Mouse (Mus musculus) cerebellum, adult 2 months (tissue): Measurements from ENCODE around the gene Pgf. TPM values are rescaled to one million over a fixed set of nuclear protein-coding genes. Genes with fewer than 3 reads are reported as not detected.

Experiments used
- DNase-seq, 2 experiments: peaks; one replicate each; pipeline ENCODE4 v3.0.0; 2021
- H3K27ac ChIP-seq: fragments of 200-500 bp; 2 replicates; pipeline ENCODE4 v1.5.1; 2012; ENCODE audit warnings: low read length, control low read depth, inconsistent platforms; ENCODE audit not compliant: insufficient read depth
- H3K27me3 ChIP-seq: fragments of 200-500 bp; 2 replicates; pipeline ENCODE4 v1.6.1; 2012; ENCODE audit warnings: inconsistent platforms, mild to moderate bottlenecking, low read length, moderate library complexity; ENCODE audit not compliant: control insufficient read depth, insufficient read depth
- H3K4me1 ChIP-seq: fragments of 200-500 bp; 2 replicates; pipeline ENCODE4 v1.6.1; 2011; ENCODE audit warnings: low read length; ENCODE audit not compliant: control insufficient read depth, insufficient read depth
- H3K4me3 ChIP-seq: fragments of 200-500 bp; replicated peaks from 2 replicates; pipeline ENCODE3; 2011; ENCODE audit warnings: mild to moderate bottlenecking, low read depth, low read length, control low read depth; ENCODE audit not compliant: insufficient read depth
- CTCF ChIP-seq: fragments of 200-500 bp; IDR thresholded peaks from 2 replicates; pipeline ENCODE4 v1.5.1; 2011; ENCODE audit warnings: low read depth, mild to moderate bottlenecking, control low read depth, low read length, moderate library complexity, borderline replicate concordance; ENCODE audit not compliant: insufficient read depth
- POLR2A ChIP-seq: fragments of 200-500 bp; IDR thresholded peaks from 2 replicates; pipeline ENCODE4 v1.6.1; 2011; ENCODE audit warnings: low read length, control low read depth, borderline replicate concordance; ENCODE audit not compliant: insufficient read depth
- WGBS: fragments of 180-500 bp; shearing (Covaris S2); methylation state at CpG from one replicate; pipeline ENCODE4 v1.1.7; 2018; 5-methylcytosine and 5-hydroxymethylcytosine counted together
- polyA plus RNA-seq: library from polyadenylated mRNA; depleted of rRNA; stranded (reverse); fragments of >200 nt; gene quantifications from 2 replicates; pipeline ENCODE4 v1.2.3, GENCODE M21; 2012

The Pgf gene
- polyA plus RNA-seq, 1 experiment, result 6.1 TPM

GRCm38 (mm10) chr12:85140036-85140701 is 37.4 kb downstream of the Pgf start:
- WGBS, result 47% methylated on average over 18 of the region's 18 CpGs
- Histone ChIP-seq H3K27ac (no peak overlapping the region), H3K27me3 (no peaks in the 10 kb centered on the region), H3K4me1 (peaks cover 8% of the 10 kb centered on the region), H3K4me3 (no peak overlapping the region)
- no peak for DNase-seq
- TF ChIP-seq POLR2A (no peak), CTCF (no peak)

GRCm38 (mm10) chr12:85136627-85137026 is 41.0 kb downstream of the Pgf start:
- Histone ChIP-seq H3K4me3 (no peak overlapping the region), H3K4me1 (peaks cover 8% of the 10 kb centered on the region), H3K27me3 (no peaks in the 10 kb centered on the region), H3K27ac (no peak overlapping the region)
- DNase-seq, result no peak
- no peak for TF ChIP-seq CTCF
- no peak for TF ChIP-seq POLR2A
- WGBS, result 66% methylated on average over 4 of the region's 4 CpGs

- H3K27me3 ChIP-seq, result no peaks in the 10 kb centered on the region
- no peak overlapping the region for H3K4me3 ChIP-seq
Measured at GRCm38 (mm10) chr12:85135513-85136470, 41.8 kb downstream of the Pgf start.

GRCm38 (mm10) chr12:85134043-85134794 is 43.4 kb downstream of the Pgf start:
- H3K27me3 ChIP-seq, result no peaks in the 10 kb centered on the region
- peaks cover 8% of the 10 kb centered on the region for H3K4me1 ChIP-seq
- WGBS, result 86% methylated on average over 8 of the region's 8 CpGs
- no peak overlapping the region for H3K4me3 ChIP-seq
- no peak for DNase-seq
- H3K27ac ChIP-seq, result no peak overlapping the region
- no peak for TF ChIP-seq CTCF
- no peak for TF ChIP-seq POLR2A

More at GRCm38 (mm10) chr12:85135513-85136470, 41.8 kb downstream of the Pgf start:
- peak in 1 of 2 experiments; percentile 39 for DNase-seq
- Histone ChIP-seq H3K4me1 (peaks cover 8% of the 10 kb centered on the region), H3K27ac (no peak overlapping the region)
- 43% methylated on average over 19 of the region's 19 CpGs for WGBS
- TF ChIP-seq CTCF (no peak), POLR2A (no peak)

GRCm38 (mm10) chr12:85131361-85131760 is 46.2 kb downstream of the Pgf start:
- no peak for TF ChIP-seq CTCF
- TF ChIP-seq POLR2A, result no peak
- DNase-seq, result no peak
- H3K27ac ChIP-seq, result no peak overlapping the region
- WGBS, result 76% methylated on average over 6 of the region's 6 CpGs
- H3K27me3 ChIP-seq, result no peaks in the 10 kb centered on the region
- peaks cover 4% of the 10 kb centered on the region for H3K4me1 ChIP-seq
- H3K4me3 ChIP-seq, result no peak overlapping the region

- H3K4me3 ChIP-seq, result no peak overlapping the region
- no peak for DNase-seq
- no peaks in the 10 kb centered on the region; the same call in 1 of the 2 replicates for H3K4me1 ChIP-seq
- H3K27ac ChIP-seq, result no peak overlapping the region
- TF ChIP-seq CTCF (no peak), POLR2A (no peak)
- 96% methylated on average over 9 of the region's 9 CpGs for WGBS
- H3K27me3 ChIP-seq, result no peaks in the 10 kb centered on the region
Measured at GRCm38 (mm10) chr12:85129426-85129978, 48.1 kb downstream of the Pgf start.

GRCm38 (mm10) chr12:85126986-85127603 is 50.5 kb downstream of the Pgf start:
- Histone ChIP-seq H3K4me1 (no peaks in the 10 kb centered on the region; the same call in 1 of the 2 replicates), H3K4me3 (no peak overlapping the region), H3K27ac (no peak overlapping the region), H3K27me3 (no peaks in the 10 kb centered on the region)
- no peak for DNase-seq
- TF ChIP-seq POLR2A, result no peak
- TF ChIP-seq CTCF, result no peak
- WGBS, result 80% methylated on average over 8 of the region's 8 CpGs
